Mouse (Mus musculus) heart, postnatal 25 days (tissue): ENCODE measurements around the gene Cptp. TPM values are rescaled to one million over a fixed set of nuclear protein-coding genes. Genes with fewer than 3 reads are reported as not detected.

Experiments
- DNase-seq: peaks from one replicate; pipeline ENCODE4 v3.0.0; 2022; ENCODE audit warnings: low spot score
- intact Hi-C: fragments of 180-260 bp; cut with DNase I; formaldehyde crosslinking; loops from one replicate; pipeline ENCODE4 v1.15.1; 2025
- total RNA-seq, 2 experiments: library from RNA; stranded (reverse); gene quantifications; 2 replicates each; pipeline ENCODE4 v1.2.3; 2021

Gene Cptp
- total RNA-seq = 10 to 100 TPM in 1 of 2 experiments, 1 to 10 TPM in 1; 8.1 to 10.5 TPM

GRCm38 (mm10) chr4:155869317-155870033 is at the start of gene Cptp, which contains the start of gene Ints11:
Gene Cptp (minus strand): TSS chr4:155869440.
Gene Ints11 (plus strand): TSS chr4:155869546.
- intact Hi-C loops = loop anchor here (1.0 to 2.0 kb wide), 3 partner anchors 19 to 73 kb away; no protein-coding TSS in a partner anchor
- peak; percentile 96 for DNase-seq

GRCm38 (mm10) chr4:155908751-155909150 is 39.5 kb upstream of the Cptp start:
- DNase-seq = no peak
- intact Hi-C loops = no loop called here

- DNase-seq = no peak
- intact Hi-C loops = no loop called here
Measured at GRCm38 (mm10) chr4:155908281-155908680, 39.0 kb upstream of the Cptp start.

GRCm38 (mm10) chr4:155907003-155907402 is 37.8 kb upstream of the Cptp start:
- intact Hi-C loops = no loop called here
- no peak for DNase-seq

GRCm38 (mm10) chr4:155906125-155906524 is 36.9 kb upstream of the Cptp start:
- intact Hi-C loops = no loop called here
- DNase-seq = no peak

- intact Hi-C loops = no loop called here
- no peak for DNase-seq
Measured at GRCm38 (mm10) chr4:155905634-155906033, 36.4 kb upstream of the Cptp start.

- DNase-seq = no peak
- intact Hi-C loops = no loop called here
Measured at GRCm38 (mm10) chr4:155904318-155905102, 35.3 kb upstream of the Cptp start.

GRCm38 (mm10) chr4:155903246-155903645 is 34.0 kb upstream of the Cptp start:
- intact Hi-C loops = no loop called here
- DNase-seq = no peak

- no peak for DNase-seq
- intact Hi-C loops = no loop called here
Measured at GRCm38 (mm10) chr4:155901205-155901604, 32.0 kb upstream of the Cptp start.

- no peak for DNase-seq
- intact Hi-C loops = no loop called here
Measured at GRCm38 (mm10) chr4:155899355-155899754, 30.1 kb upstream of the Cptp start.

GRCm38 (mm10) chr4:155898318-155898717 is 29.1 kb upstream of the Cptp start:
- DNase-seq = no peak
- intact Hi-C loops = no loop called here

GRCm38 (mm10) chr4:155896461-155896860 is 27.2 kb upstream of the Cptp start:
- no peak for DNase-seq

GRCm38 (mm10) chr4:155895826-155896225 is 26.6 kb upstream of the Cptp start:
- intact Hi-C loops = no loop called here
- DNase-seq = no peak

More at GRCm38 (mm10) chr4:155896461-155896860, 27.2 kb upstream of the Cptp start:
- intact Hi-C loops = no loop called here

- DNase-seq = peak; percentile 44
- intact Hi-C loops = no loop called here
Measured at GRCm38 (mm10) chr4:155895216-155895615, 26.0 kb upstream of the Cptp start.

GRCm38 (mm10) chr4:155894311-155894881 is 25.2 kb upstream of the Cptp start:
- peak; percentile 82 for DNase-seq
- intact Hi-C loops = loop anchor here (1.0 to 5.0 kb wide), 2 partner anchors 47 to 62 kb away; partner anchors contain the start of genes Aurkaip1 and Dvl1

GRCm38 (mm10) chr4:155893212-155893690 is 24.0 kb upstream of the Cptp start:
- intact Hi-C loops = loop anchor here (2.0 to 5.0 kb wide), 2 partner anchors 48 to 61 kb away; partner anchors contain the start of gene Aurkaip1

GRCm38 (mm10) chr4:155892438-155893211 is 23.4 kb upstream of the Cptp start:
- no peak for DNase-seq
- intact Hi-C loops = loop anchor here (2.0 to 5.0 kb wide), 2 partner anchors 48 to 60 kb away; partner anchors contain the start of gene Aurkaip1

More at GRCm38 (mm10) chr4:155893212-155893690, 24.0 kb upstream of the Cptp start:
- no peak for DNase-seq

- intact Hi-C loops = loop anchor here (2.0 to 5.0 kb wide), 2 partner anchors 49 to 60 kb away; partner anchors contain the start of gene Aurkaip1
- peak; percentile 70 for DNase-seq
Measured at GRCm38 (mm10) chr4:155892017-155892416, 22.8 kb upstream of the Cptp start.

- intact Hi-C loops = loop anchor here (2.0 to 5.0 kb wide), 2 partner anchors 49 to 59 kb away; partner anchors contain the start of gene Aurkaip1
- peak; percentile 90 for DNase-seq
Measured at GRCm38 (mm10) chr4:155891551-155892001, 22.3 kb upstream of the Cptp start, which contains the start of the genes Pusl1 and Acap3. Gene Pusl1 (minus strand): TSS chr4:155891781. Gene Acap3 (plus strand): TSS chr4:155891822.
